Mouse (Mus musculus) 3T3-L1 (cell line): ENCODE results near the gene Gm20388.

Experiments used
- DNase-seq: peaks from one replicate; pipeline ENCODE4 v3.0.0-alpha.2; 2015; ENCODE audit warnings: low read depth, low spot score

Gm20388 gene

DNA sequence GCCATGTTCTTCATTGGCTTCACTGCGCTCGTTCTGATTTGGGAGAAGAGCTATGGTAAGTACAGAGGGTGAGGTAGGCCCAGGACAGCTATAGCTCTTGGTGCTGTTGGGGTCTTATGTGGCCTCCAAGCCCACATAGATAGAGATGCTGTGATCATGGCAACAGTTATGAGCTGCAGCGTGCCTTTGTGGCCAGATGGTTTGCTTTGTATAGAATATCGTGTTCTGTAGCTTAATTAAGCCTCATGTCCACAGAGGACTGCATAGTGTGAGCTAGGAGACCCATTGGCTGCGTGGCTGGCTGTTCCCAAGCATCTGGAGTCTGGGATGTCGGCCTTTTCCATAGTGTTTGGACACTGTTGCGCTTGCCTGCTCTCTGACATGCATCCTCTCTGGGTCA is 762.7 kb downstream of the Gm20388 start:
- DNase-seq = no peak

- peak; percentile 6 for DNase-seq
Measured at GRCm38 (mm10) chr8:120675718-120676117, 765.1 kb downstream of the Gm20388 start.

DNA sequence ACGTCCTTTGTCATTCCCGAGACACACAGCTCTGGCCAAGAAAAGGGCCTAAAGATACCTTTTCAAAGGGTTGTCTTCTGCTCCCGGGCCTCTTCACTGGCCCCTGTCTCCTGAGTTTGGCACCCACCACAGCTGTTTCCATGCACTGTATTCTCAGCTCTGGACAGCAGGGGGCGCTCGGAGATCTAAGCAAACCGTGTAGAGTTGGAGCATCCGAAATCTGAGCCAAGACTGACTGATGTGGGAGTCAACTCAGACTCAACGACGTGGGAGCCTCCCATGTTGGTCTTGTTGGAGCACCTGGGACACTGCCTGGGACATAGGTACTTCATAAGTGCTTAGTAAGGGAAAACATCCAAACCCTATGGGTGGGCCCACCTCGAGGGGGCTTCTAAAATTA is 767.8 kb downstream of the Gm20388 start:
- DNase-seq = peak; percentile 82

- DNase-seq = no peak
Measured at GRCm38 (mm10) chr8:120679629-120680387, 769.2 kb downstream of the Gm20388 start.

GRCm38 (mm10) chr8:120680405-120680804 is 769.8 kb downstream of the Gm20388 start:
- peak; percentile 22 for DNase-seq

GRCm38 (mm10) chr8:120681113-120681512 is 770.5 kb downstream of the Gm20388 start:
- no peak for DNase-seq

- DNase-seq = peak; percentile 16
Measured at GRCm38 (mm10) chr8:120683602-120684001, 773.0 kb downstream of the Gm20388 start.

DNA sequence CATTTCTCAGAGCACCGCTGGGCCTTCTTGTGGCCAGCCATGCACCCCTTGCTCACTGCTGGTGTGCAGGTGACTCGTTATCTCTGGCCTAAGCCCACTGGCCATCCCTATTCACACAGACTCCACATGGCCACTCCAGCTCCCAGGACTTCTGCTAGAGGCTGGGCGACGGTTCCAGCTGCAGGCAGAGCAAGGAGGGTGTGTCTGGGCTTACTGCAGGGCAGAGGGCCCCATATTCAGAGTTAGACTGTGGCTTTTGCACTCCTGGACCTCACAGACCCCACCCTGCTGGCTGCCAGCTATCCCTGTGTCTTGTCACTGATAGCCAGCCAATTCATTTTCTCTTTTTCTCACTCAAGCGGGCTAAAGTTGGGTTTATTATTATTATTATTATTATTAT is 773.4 kb downstream of the Gm20388 start:
- no peak for DNase-seq

DNA sequence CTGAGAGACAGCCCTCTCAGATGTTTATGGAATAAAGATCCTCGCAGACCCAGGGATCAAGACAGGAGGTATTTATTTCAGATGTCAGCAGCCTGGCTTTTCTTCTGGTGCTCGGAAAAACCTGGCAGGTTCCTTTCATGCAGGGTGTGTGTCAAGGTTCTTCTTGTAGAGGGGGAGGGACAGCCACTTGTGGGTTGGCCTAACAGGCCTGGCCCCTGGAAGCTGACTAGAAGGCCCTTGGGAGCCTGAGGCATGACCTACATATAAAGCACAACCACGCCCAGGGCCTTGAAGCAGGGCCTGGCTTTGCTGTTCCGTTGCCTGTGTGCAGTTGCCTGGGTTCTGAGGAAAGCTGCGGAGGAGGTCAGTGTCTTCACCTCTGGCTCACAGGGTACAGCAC is 774.5 kb downstream of the Gm20388 start:
- DNase-seq = no peak

- DNase-seq = no peak
Measured at GRCm38 (mm10) chr8:120685591-120685990, 775.0 kb downstream of the Gm20388 start.

DNA sequence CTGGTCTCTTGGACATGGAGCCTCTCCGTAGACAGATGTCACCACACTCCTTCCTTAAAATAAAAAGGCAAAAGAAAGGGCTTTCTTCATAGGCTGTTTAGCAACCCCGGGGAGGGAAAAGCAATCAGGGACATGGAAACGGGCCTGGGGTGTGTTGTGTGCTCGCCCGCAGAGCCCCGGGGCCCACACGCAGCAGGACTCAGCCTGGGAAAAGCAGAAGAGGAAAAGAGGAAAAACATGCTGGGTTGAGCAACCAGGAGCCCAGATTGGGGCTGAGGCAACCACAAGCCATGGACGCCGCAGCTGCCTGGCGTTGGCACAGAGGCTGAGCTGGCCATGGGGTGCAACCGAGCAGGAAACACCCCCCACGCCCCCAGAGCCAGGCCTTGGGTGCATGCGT is 775.4 kb downstream of the Gm20388 start:
- no peak for DNase-seq

DNA sequence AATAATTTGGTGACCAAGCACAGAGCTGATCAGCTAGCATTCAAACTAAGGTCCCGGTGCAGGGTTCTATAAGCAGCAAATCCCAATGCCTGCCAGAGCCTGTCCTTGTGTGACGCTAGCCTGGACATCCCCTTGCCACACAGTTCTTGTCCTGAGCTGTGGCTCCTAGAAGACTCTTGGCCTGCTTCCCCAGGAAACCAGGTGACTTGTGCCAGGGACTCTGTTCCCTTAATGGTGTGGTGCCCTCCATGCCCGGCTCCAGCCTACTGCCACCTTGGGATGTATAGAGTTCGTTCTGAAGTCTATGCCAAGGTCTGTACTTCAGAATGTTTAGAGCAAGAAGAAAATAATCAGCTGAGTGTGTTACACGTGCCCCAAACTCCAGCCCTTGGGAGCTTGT is 775.9 kb downstream of the Gm20388 start:
- no peak for DNase-seq

DNA sequence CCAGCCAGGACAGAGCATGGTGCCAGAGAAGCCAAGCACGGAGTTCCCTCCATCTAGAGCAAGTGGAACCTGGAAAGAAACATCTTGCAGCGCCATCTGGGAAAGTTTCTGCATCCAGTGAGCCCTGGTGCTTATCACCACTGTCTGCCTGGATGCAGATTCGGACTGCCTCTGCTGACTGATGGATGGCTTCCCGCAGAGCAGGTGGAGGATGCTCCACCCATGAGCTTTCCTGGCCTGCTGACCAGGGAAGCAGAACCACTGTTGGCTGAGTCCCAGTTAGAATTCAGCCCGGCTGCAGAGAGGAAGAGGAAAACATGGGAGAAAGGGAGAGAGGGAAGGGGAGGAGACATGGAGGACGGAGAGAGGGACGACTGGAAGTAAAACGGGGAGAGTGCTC is 777.1 kb downstream of the Gm20388 start:
- no peak for DNase-seq

- no peak for DNase-seq
Measured at GRCm38 (mm10) chr8:120688511-120688910, 777.9 kb downstream of the Gm20388 start.

GRCm38 (mm10) chr8:120692934-120693333 is 782.3 kb downstream of the Gm20388 start:
- DNase-seq = no peak

- no peak for DNase-seq
Measured at GRCm38 (mm10) chr8:120693861-120694493, 783.3 kb downstream of the Gm20388 start.

DNA sequence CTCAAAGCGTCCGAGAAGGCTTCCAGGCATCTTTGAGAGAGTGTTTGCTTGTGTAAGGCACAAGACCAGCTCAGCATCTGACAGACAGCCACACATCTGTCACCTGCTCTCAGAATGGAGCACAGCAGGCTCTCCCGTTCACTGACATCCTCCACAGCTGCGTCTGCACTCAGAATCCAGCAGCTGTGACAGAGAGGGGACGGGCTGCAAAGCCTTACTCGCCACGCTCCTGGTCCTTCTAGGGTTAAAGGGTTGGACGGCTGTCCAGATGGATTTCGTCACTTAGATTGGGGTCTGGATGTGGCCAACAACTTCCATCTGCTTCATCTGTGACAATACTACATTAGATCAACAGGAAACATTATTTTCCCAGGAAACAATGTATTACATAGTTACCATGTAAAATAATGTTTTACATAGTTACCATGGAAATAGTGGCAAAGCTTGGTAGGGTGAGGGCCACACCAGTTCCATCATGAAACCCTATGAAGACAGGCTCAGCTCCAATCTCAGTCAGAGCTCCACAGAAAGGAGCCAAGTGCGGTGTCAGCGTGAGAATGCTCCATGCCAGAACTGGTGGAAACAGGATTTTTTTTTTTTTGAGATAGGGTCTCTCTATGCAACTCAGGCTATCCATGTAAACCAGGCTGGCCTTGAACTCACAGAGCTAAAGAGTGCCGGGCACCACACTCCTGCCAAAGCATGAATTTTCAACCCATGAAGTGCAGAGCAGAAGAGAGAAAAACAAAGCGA is 785.9 kb downstream of the Gm20388 start:
- no peak for DNase-seq

DNA sequence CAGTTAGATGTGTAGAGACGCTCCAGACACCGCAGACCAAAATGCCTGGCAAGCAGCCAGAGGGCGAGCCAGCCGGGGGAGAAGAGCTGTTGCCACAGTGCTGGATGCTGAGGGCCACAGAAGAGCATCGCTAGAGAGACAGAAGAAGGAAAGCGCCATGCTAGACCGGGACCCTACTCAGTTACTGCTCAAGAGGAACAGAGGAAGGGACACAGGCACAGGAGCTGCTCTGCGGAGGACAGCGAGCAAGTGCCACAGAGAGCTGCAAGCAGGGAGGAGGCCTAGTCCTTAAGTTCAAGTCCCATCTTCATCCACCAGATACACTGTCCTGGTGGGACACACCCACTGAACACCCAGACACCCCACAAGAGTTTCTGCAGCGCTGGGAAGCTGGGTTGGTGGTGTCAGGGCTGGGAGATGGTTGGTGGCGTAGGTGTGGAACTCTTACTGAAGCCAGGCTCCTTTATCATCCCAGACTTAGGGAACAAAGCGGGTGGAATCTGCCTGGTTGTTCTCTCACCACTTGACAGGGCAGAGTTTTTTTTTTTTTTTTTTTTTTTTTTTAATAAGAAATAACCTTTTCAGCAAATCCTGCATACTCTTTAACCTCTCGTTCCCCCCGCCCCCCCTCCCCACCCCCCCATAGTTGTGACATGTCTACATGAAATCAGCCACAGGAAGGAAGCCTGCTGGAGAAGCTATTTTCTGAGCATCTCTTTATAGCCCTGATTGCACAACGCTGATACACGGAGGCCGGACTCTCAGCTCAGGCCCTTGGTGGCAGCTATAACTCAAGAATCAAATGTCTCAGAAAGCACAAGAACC is 786.7 kb downstream of the Gm20388 start:
- no peak for DNase-seq

- peak; percentile 14 for DNase-seq
Measured at GRCm38 (mm10) chr8:120697979-120698272, 787.3 kb downstream of the Gm20388 start.

DNA sequence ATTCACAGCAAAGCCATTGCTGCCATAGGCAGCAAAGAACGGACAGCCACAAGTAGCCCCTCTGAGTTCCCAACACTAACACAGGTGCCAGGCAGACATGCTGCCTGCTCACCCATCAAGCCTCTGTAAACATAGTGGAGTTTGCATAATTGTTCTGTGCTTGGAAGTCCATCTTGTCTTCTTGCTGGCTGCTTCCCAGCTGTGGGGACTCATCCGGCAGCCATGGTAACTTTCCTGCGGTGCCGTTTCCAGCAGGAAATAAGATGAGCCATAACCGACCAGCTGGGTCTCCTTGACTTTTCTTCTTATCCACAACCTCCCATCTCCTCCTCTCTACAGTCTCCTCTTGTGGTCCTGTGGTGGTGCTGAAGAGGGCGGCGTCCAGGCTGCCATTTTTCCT is 787.8 kb downstream of the Gm20388 start:
- no peak for DNase-seq

DNA sequence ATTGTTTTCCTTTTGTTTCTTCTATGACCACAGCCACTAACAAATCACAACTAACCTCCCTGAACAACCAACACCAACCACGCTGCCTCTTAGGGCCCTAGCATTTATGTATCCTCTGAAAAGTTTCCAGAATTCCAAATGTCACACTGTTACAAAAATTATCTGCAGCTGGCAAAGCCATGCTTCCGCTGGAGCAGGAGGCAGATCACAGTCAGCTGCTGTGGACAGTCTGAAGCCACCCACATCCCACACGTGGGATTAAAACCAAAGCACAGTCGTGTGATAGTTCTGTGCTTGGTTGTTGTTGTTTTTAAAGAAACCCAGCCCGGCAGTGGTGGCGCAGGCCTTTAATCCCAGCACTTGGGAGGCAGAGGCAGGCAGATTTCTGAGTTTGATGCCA is 788.4 kb downstream of the Gm20388 start:
- DNase-seq = no peak

GRCm38 (mm10) chr8:120699565-120699964 is 788.9 kb downstream of the Gm20388 start:
- no peak for DNase-seq
